Mouse (Mus musculus): ENCODE measurements at regions not wholly inside any gene's neighbourhood (a gene's known extent, or its start where the extent isn't known, plus 50 kb on each side); places are given as distances from the start of the nearest gene placed in this dataset.

- DNase-seq (ENCODE audit: extremely low read depth), result no peak
- dilution Hi-C loops (cut with MboI; ENCODE audit: extremely low pct_ligation_motif_present, extremely low pct_unique_long_range_greater_than_20kb, low sequenced_read_pairs) (no loop called here), in situ Hi-C loops (cut with MboI; ENCODE audit: low pct_ligation_motif_present, low pct_unique_long_range_greater_than_20kb, low sequenced_read_pairs) (no loop called here)
- TF ChIP-seq MXI1 (IDR thresholded peaks at IDR 0.05; ENCODE audit: low read depth, low read length) (no peak), MAZ (IDR thresholded peaks at IDR 0.05; ENCODE audit: low read depth, low read length) (no peak), USF1 (IDR thresholded peaks at IDR 0.05; ENCODE audit: low read depth, low read length) (no peak), UBTF (IDR thresholded peaks at IDR 0.05; ENCODE audit: low read depth, low read length) (no peak), MAX (IDR thresholded peaks at IDR 0.05; ENCODE audit: low read length) (no peak), BHLHE40 (IDR thresholded peaks at IDR 0.05; ENCODE audit: low read depth, low read length) (no peak), SIN3A (IDR thresholded peaks at IDR 0.05; ENCODE audit: low read length) (no peak), POLR2AphosphoS2 (IDR thresholded peaks at IDR 0.05; ENCODE audit: low read depth, low read length) (no peak)
- no peaks in the 10 kb centered on the region for H3K36me3 ChIP-seq (replicated peaks in 1 of 2; ENCODE audit: control insufficient read depth in 1 of 2, insufficient read depth in 1 of 2, low read length in 1 of 2)
- no peak overlapping the region for H3K4me3 ChIP-seq (replicated peaks in 1 of 3; ENCODE audit: low read depth in 2 of 3, low read length in 2 of 3, poor library complexity in 1 of 3)
- no peak overlapping the region for H3K27ac ChIP-seq (ENCODE audit: insufficient read depth, low read depth)
- no peak overlapping the region for H3K9ac ChIP-seq (ENCODE audit: insufficient read depth, low read depth)
- no peaks in the 10 kb centered on the region for H3K9me3 ChIP-seq (replicated peaks; ENCODE audit: low read length)
- H3K27me3 ChIP-seq (replicated peaks), result no peaks in the 10 kb centered on the region
- no peaks in the 10 kb centered on the region for H3K79me2 ChIP-seq (replicated peaks; ENCODE audit: control insufficient read depth, extremely low read depth, insufficient read depth, poor library complexity, severe bottlenecking)
- H3K4me1 ChIP-seq (ENCODE audit: control insufficient read depth in 1 of 2, insufficient read depth in 2 of 2), result peaks cover 3 to 4% of the 10 kb centered on the region in 2 experiments; a peak in 2 of 4 replicates
- no peak overlapping the region for H3K4me2 ChIP-seq (ENCODE audit: insufficient read depth, low read depth, poor library complexity, severe bottlenecking)
Measured at GRCm38 (mm10) chr12:9133890-9134870, 104.4 kb downstream of the Ttc32 start.

- H3K4me1 ChIP-seq (ENCODE audit: control insufficient read depth in 1 of 2, insufficient read depth in 2 of 2), result no peaks in the 10 kb centered on the region
- H3K27ac ChIP-seq (ENCODE audit: insufficient read depth, low read depth), result no peak overlapping the region
- dilution Hi-C loops (cut with MboI; ENCODE audit: extremely low pct_ligation_motif_present, extremely low pct_unique_long_range_greater_than_20kb, low sequenced_read_pairs) (no loop called here), in situ Hi-C loops (cut with MboI; ENCODE audit: low pct_ligation_motif_present, low pct_unique_long_range_greater_than_20kb, low sequenced_read_pairs) (no loop called here)
- no peaks in the 10 kb centered on the region for H3K9me3 ChIP-seq (replicated peaks; ENCODE audit: low read length)
- no peak overlapping the region for H3K4me3 ChIP-seq (replicated peaks in 1 of 3; ENCODE audit: low read depth in 2 of 3, low read length in 2 of 3, poor library complexity in 1 of 3)
- DNase-seq (ENCODE audit: extremely low read depth), result no peak
- H3K79me2 ChIP-seq (replicated peaks; ENCODE audit: control insufficient read depth, extremely low read depth, insufficient read depth, poor library complexity, severe bottlenecking), result no peaks in the 10 kb centered on the region
- TF ChIP-seq ZC3H11A (IDR thresholded peaks at IDR 0.05; ENCODE audit: low read depth, low read length) (no peak), EP300 (IDR thresholded peaks at IDR 0.05; ENCODE audit: low read length) (no peak), TBP (conservative IDR thresholded peaks at IDR 0.05; ENCODE audit: low read depth, low read length) (no peak), ETS1 (conservative IDR thresholded peaks at IDR 0.05; ENCODE audit: low read depth, low read length) (no peak), JUND (conservative IDR thresholded peaks at IDR 0.05; ENCODE audit: low read depth, low read length) (no peak), MXI1 (IDR thresholded peaks at IDR 0.05; ENCODE audit: low read depth, low read length) (no peak), ELF1 (IDR thresholded peaks at IDR 0.05; ENCODE audit: low read depth, low read length) (no peak), USF1 (IDR thresholded peaks at IDR 0.05; ENCODE audit: low read depth, low read length) (no peak), TCF12 (IDR thresholded peaks at IDR 0.05; ENCODE audit: low read depth, low read length) (no peak)
- H3K9ac ChIP-seq (ENCODE audit: insufficient read depth, low read depth), result no peak overlapping the region
- H3K27me3 ChIP-seq (replicated peaks), result no peaks in the 10 kb centered on the region
- H3K36me3 ChIP-seq (replicated peaks in 1 of 2; ENCODE audit: control insufficient read depth in 1 of 2, insufficient read depth in 1 of 2, low read length in 1 of 2), result no peaks in the 10 kb centered on the region
- no peak overlapping the region for H3K4me2 ChIP-seq (ENCODE audit: insufficient read depth, low read depth, poor library complexity, severe bottlenecking)
Measured at GRCm38 (mm10) chr12:9151001-9151400, 121.2 kb downstream of the Ttc32 start.
